Comparison of ENCODE assay signal across 20 mouse cellular contexts in genomic region chr7:83976413-83976958, GRCm38 (mm10).
DNase-seq lines count a peak whose midpoint lies in the region; ATAC-seq and TF ChIP-seq lines count a peak whose summit lies in the region.
"Had no signal": no experiment of that assay in that cellular context is flagged by ENCODE, and none has a peak within 500 bp of the region (broad histone marks: within the 10 kb centered on the region; RNA-seq: fewer than 3 reads in every experiment).

No protein-coding gene starts in this region.

- no peak for TF ChIP-seq POLR2A in myocyte (IDR thresholded peaks at IDR 0.05; ENCODE audit: insufficient read length, low read depth)

- TF ChIP-seq CTCF in Patski (IDR thresholded peaks at IDR 0.05) = no peak

- H3K36me3 ChIP-seq in embryonic facial prominence, embryonic 15.5 days = no peaks in the 10 kb centered on the region
- no peaks in the 10 kb centered on the region for H3K36me3 ChIP-seq in embryonic facial prominence, embryonic 10.5 days (replicated peaks)
- H3K36me3 ChIP-seq in myocyte (ENCODE audit: control insufficient read depth, insufficient read depth) = no peaks in the 10 kb centered on the region
- H3K36me3 ChIP-seq in hindbrain, embryonic 14.5 days (replicated peaks; ENCODE audit: control insufficient read depth, insufficient read depth) = no peaks in the 10 kb centered on the region
- H3K36me3 ChIP-seq: heart, embryonic 10.5 days; heart, embryonic 15.5 days; hindbrain, embryonic 13.5 days had no signal

- CTCF ChIA-PET in Patski (lab: Charles Lee) = interaction anchor here (1.0 to 1.9 kb wide), 4 partner anchors 10 to 379 kb away, joined by 3 to 6 read pairs (median 4); partner anchors contain the start of gene Cemip

- H3K27ac ChIP-seq in embryonic facial prominence, embryonic 15.5 days (replicated peaks) = no peak overlapping the region
- H3K27ac ChIP-seq in embryonic facial prominence, embryonic 10.5 days (replicated peaks) = no peak overlapping the region
- H3K27ac ChIP-seq in hindbrain, embryonic 14.5 days = no peak overlapping the region
- H3K27ac ChIP-seq: forebrain, embryonic 13.5 days; heart, embryonic 10.5 days; heart, embryonic 15.5 days; hindbrain, embryonic 13.5 days had no signal

- no peak overlapping the region for H3K4me3 ChIP-seq in embryonic facial prominence, embryonic 15.5 days (replicated peaks)
- no peak overlapping the region for H3K4me3 ChIP-seq in embryonic facial prominence, embryonic 10.5 days
- H3K4me3 ChIP-seq in myocyte = no peak overlapping the region
- H3K4me3 ChIP-seq in hindbrain, embryonic 14.5 days (replicated peaks; ENCODE audit: low read length) = no peak overlapping the region
- H3K4me3 ChIP-seq: forebrain, embryonic 13.5 days; heart, embryonic 10.5 days; heart, embryonic 15.5 days; hindbrain, embryonic 13.5 days had no signal

- no peaks in the 10 kb centered on the region for H3K79me2 ChIP-seq in myocyte (ENCODE audit: control insufficient read depth, insufficient read depth)

- in situ Hi-C loops in Patski (cut with MboI; ENCODE audit: low pct_unique_long_range_greater_than_20kb) = no loop called here

- no peaks in the 10 kb centered on the region for H3K4me1 ChIP-seq in embryonic facial prominence, embryonic 15.5 days
- peaks cover 11% of the 10 kb centered on the region for H3K4me1 ChIP-seq in embryonic facial prominence, embryonic 10.5 days
- no peaks in the 10 kb centered on the region for H3K4me1 ChIP-seq in hindbrain, embryonic 14.5 days (replicated peaks; ENCODE audit: control insufficient read depth, insufficient read depth, low read length)
- H3K4me1 ChIP-seq: forebrain, embryonic 13.5 days; hindbrain, embryonic 13.5 days had no signal

- H3K4me2 ChIP-seq in embryonic facial prominence, embryonic 15.5 days (replicated peaks) = no peak overlapping the region
- peak overlapping the region; percentile 68 for H3K4me2 ChIP-seq in myocyte (ENCODE audit: low read depth)
- H3K4me2 ChIP-seq in hindbrain, embryonic 14.5 days (replicated peaks) = no peak overlapping the region
- H3K4me2 ChIP-seq: forebrain, embryonic 13.5 days; heart, embryonic 15.5 days; hindbrain, embryonic 13.5 days had no signal

- POLR2A ChIA-PET in Patski (lab: Charles Lee) = no interaction called here

- no peaks in the 10 kb centered on the region for H3K9me3 ChIP-seq in embryonic facial prominence, embryonic 15.5 days (replicated peaks)
- no peaks in the 10 kb centered on the region for H3K9me3 ChIP-seq in embryonic facial prominence, embryonic 10.5 days
- H3K9me3 ChIP-seq in hindbrain, embryonic 14.5 days (ENCODE audit: control insufficient read depth, low read length) = no peaks in the 10 kb centered on the region
- H3K9me3 ChIP-seq: forebrain, embryonic 13.5 days; heart, embryonic 10.5 days; heart, embryonic 15.5 days; hindbrain, embryonic 13.5 days had no signal

- ATAC-seq in embryonic facial prominence, embryonic 15.5 days (ENCODE audit: insufficient number of reproducible peaks, low FRiP score, low TSS enrichment, low read depth) = peak; percentile 55; the same call in 1 of the 2 replicates
- peak; percentile 58 for ATAC-seq in Patski
- ATAC-seq in hindbrain, embryonic 14.5 days (ENCODE audit: low FRiP score) = no peak
- ATAC-seq: forebrain, embryonic 13.5 days; intestine, embryonic 16.5 days had no signal

- no peak for DNase-seq in embryonic facial prominence, embryonic 10.5 days (ENCODE audit: low spot score)
- peak; percentile 11 for DNase-seq in 416B (ENCODE audit: low read depth)
- peak; percentile 69 for DNase-seq in Patski (ENCODE audit: low read depth, low spot score)
- DNase-seq in hindbrain, embryonic 14.5 days (ENCODE audit: low spot score) = no peak
- DNase-seq in embryo, embryonic 10 days (ENCODE audit: low spot score) = no peak
- DNase-seq: adrenal gland, adult 2 months; adrenal gland, postnatal 25 days; cerebellum, adult 18-20 months; cerebellum, adult 9-11 months; cerebellum, postnatal 36 days; gastrocnemius, postnatal 36 days; heart, adult 18-20 months; heart, postnatal 14 days had no signal

- no peaks in the 10 kb centered on the region for H3K27me3 ChIP-seq in embryonic facial prominence, embryonic 15.5 days
- H3K27me3 ChIP-seq in embryonic facial prominence, embryonic 10.5 days (replicated peaks; ENCODE audit: low read depth, poor library complexity, severe bottlenecking) = no peaks in the 10 kb centered on the region
- no peaks in the 10 kb centered on the region for H3K27me3 ChIP-seq in Patski
- no peaks in the 10 kb centered on the region for H3K27me3 ChIP-seq in myocyte (ENCODE audit: control insufficient read depth, insufficient read depth, insufficient read length)
- H3K27me3 ChIP-seq in hindbrain, embryonic 14.5 days (ENCODE audit: control insufficient read depth, insufficient read depth, low read length) = no peaks in the 10 kb centered on the region
- H3K27me3 ChIP-seq: forebrain, embryonic 13.5 days; heart, embryonic 15.5 days; hindbrain, embryonic 13.5 days had no signal

- WGBS in embryonic facial prominence, embryonic 15.5 days = 59% methylated on average over 6 of the region's 6 CpGs
- whole genome bisulfite sequencing in embryonic facial prominence, embryonic 10.5 days = 68% methylated on average over 6 of the region's 6 CpGs
- 84% methylated on average over 6 of the region's 6 CpGs for WGBS in hindbrain, embryonic 14.5 days

- H3K9ac ChIP-seq in embryonic facial prominence, embryonic 15.5 days = no peak overlapping the region
- H3K9ac ChIP-seq in hindbrain, embryonic 14.5 days = no peak overlapping the region
- H3K9ac ChIP-seq: forebrain, embryonic 13.5 days; heart, embryonic 15.5 days; hindbrain, embryonic 13.5 days had no signal

- no peak overlapping the region for H3ac ChIP-seq in myocyte (ENCODE audit: control insufficient read depth, insufficient read length)

TF ChIP-seq in myocyte, 11 proteins besides CTCF, POLR2A, EP300 and RAD21:
- TF ChIP-seq POLR2AphosphoS2 (IDR thresholded peaks at IDR 0.05; ENCODE audit: insufficient read length, low read depth) = no peak
- TF ChIP-seq CEBPB (IDR thresholded peaks at IDR 0.05; ENCODE audit: insufficient read depth, poor library complexity, severe bottlenecking) = peak; percentile 1; the same call in 1 of the 2 replicates
- peak in 1 of 3 experiments; percentile 56 for TF ChIP-seq MYOG (IDR thresholded peaks at IDR 0.05; ENCODE audit: control insufficient read depth in 1 of 3, insufficient read depth in 1 of 3, insufficient read length in 2 of 3, low read depth in 2 of 3)
- TF ChIP-seq SRF (IDR thresholded peaks at IDR 0.05; ENCODE audit: control insufficient read depth, insufficient read length, low read depth) = no peak
- TF ChIP-seq TCF12 (IDR thresholded peaks at IDR 0.05; ENCODE audit: insufficient read depth, poor library complexity, severe bottlenecking) = peak; percentile 1
- TF ChIP-seq TCF3 (IDR thresholded peaks at IDR 0.05; ENCODE audit: insufficient read length, low read depth) = no peak
- TF ChIP-seq USF1 (IDR thresholded peaks at IDR 0.05; ENCODE audit: low read depth) = no peak

Comparison
In these comparisons a context has a peak if more than half of its experiments do, and no peak if none do; other contexts are left out.
1. DNase-seq: peak in 416B (single experiment) and Patski (single experiment); none in embryonic facial prominence, embryonic 10.5 days (single experiment), hindbrain, embryonic 14.5 days (single experiment) and embryo, embryonic 10 days (single experiment).